Mouse (Mus musculus): ENCODE measurements around the gene Zfp59.
A peak's percentile ranks its signal among the peaks of the same experiment; 100 is the strongest.

DNA sequence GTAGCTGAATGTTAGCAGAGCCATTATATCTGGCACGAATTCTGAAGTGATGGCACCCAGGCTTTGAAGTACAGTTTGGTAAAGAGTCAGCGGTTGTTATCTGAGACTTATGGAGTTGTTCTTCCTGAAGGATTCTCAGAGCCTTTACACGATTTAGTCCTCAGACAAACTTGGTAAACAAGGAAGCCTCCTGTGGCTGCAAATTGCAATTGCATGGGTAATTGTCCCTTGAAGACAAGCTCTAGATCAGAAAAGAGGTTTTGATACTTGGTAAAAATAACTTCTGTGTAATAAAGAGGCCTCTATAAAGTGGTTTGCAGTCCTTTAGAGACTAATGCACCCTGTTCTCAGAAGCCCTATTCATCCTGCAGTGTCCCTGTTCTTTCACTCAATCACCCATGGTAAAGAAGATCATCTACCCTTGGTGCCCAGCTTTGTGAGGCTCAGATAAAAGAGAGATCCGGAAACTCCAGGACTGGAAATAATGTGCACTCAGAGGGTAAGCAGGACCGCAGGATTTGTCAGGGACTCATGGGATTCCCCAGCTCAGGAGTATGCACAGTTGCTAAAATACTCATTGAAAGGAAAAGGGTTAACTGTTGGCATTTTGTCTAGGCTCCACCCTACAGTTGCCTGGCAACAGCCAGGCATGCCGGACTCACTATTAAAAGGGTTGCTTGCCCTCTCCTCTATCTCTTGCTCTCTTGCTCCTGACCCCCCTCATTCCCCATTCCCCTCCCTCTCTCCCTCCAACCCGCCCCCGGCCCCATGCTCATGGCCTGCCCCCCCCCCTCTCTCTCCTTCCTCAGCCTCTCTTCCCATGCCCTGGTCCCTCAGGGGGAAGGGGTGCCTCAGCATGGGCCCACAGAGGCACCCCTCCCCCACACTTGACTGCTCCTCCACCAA lies 40.2 kb upstream of the Zfp59 start:
- peak; percentile 37; the same call in 1 of the 2 replicates for TF ChIP-seq CTCF (IDR thresholded peaks at IDR 0.05)
- no peak for TF ChIP-seq EP300 (IDR thresholded peaks at IDR 0.05)
